Mouse (Mus musculus) bone marrow, adult 2 months (tissue): ENCODE data around the gene Adcy7. TPM values are rescaled to one million over a fixed set of nuclear protein-coding genes. Genes with fewer than 3 reads are reported as not detected.

Experiments
- H3K27ac ChIP-seq: fragments of 200-500 bp; 2 replicates; pipeline ENCODE4 v1.5.1; 2012; ENCODE audit warnings: low read depth, mild to moderate bottlenecking, control low read depth, inconsistent platforms, low read length; ENCODE audit not compliant: control insufficient read depth, poor library complexity, insufficient read depth
- H3K4me1 ChIP-seq: fragments of 200-500 bp; 2 replicates; pipeline ENCODE4 v1.6.1; 2011; ENCODE audit warnings: low read length; ENCODE audit not compliant: control insufficient read depth, insufficient read depth
- H3K4me3 ChIP-seq: fragments of 200-500 bp; replicated peaks from 2 replicates; pipeline ENCODE3; 2011; ENCODE audit warnings: mild to moderate bottlenecking, low read depth, low read length, control low read depth; ENCODE audit not compliant: control insufficient read depth
- CTCF ChIP-seq: fragments of 200-500 bp; IDR thresholded peaks from 2 replicates; pipeline ENCODE4 v1.5.1; 2011; ENCODE audit warnings: low read length, control low read depth; ENCODE audit not compliant: control insufficient read depth, insufficient read depth
- POLR2A ChIP-seq: fragments of 200-500 bp; IDR thresholded peaks from 2 replicates; pipeline ENCODE4 v1.6.1; 2011; ENCODE audit warnings: low read depth, mild to moderate bottlenecking, control low read depth, low read length, borderline replicate concordance; ENCODE audit not compliant: control insufficient read depth
- WGBS: fragments of 180-500 bp; shearing (Covaris S2); methylation state at CpG from one replicate; pipeline ENCODE4 v1.1.7; 2018; 5-methylcytosine and 5-hydroxymethylcytosine counted together
- polyA plus RNA-seq: library from polyadenylated mRNA; stranded (reverse); fragments of >200 nt; gene quantifications from 2 replicates; pipeline ENCODE4 v1.2.4, GENCODE M21; 2011; ENCODE audit warnings: low replicate concordance; ENCODE audit not compliant: missing spikeins, insufficient read depth, insufficient read length

The Adcy7 gene
- polyA plus RNA-seq, 1 experiment: 66.8 TPM

GRCm38 (mm10) chr8:88312966-88313365 is 40.8 kb downstream of the Adcy7 start:
- WGBS: 86% methylated on average over 8 of the region's 8 CpGs

GRCm38 (mm10) chr8:88313991-88314390 is 41.8 kb downstream of the Adcy7 start:
- TF ChIP-seq POLR2A (no peak), CTCF (no peak)
- no peak overlapping the region for H3K27ac ChIP-seq
- peaks cover 7% of the 10 kb centered on the region; the same call in 1 of the 2 replicates for H3K4me1 ChIP-seq
- H3K4me3 ChIP-seq: no peak overlapping the region
- 92% methylated on average over 12 of the region's 12 CpGs for WGBS

More at GRCm38 (mm10) chr8:88312966-88313365, 40.8 kb downstream of the Adcy7 start:
- H3K4me3 ChIP-seq: no peak overlapping the region
- peaks cover 9% of the 10 kb centered on the region for H3K4me1 ChIP-seq
- no peak for TF ChIP-seq POLR2A
- H3K27ac ChIP-seq: no peak overlapping the region

- TF ChIP-seq POLR2A: no peak; the same call in 1 of the 2 replicates
- TF ChIP-seq CTCF: no peak
- Histone ChIP-seq H3K27ac (no peak overlapping the region), H3K4me1 (no peaks in the 10 kb centered on the region), H3K4me3 (no peak overlapping the region)
- 91% methylated on average over 8 of the region's 8 CpGs for WGBS
Observed at GRCm38 (mm10) chr8:88315302-88315701, 43.1 kb downstream of the Adcy7 start.

- H3K27ac ChIP-seq: no peak overlapping the region
- H3K4me3 ChIP-seq: no peak overlapping the region
- WGBS: 81% methylated on average over 8 of the region's 8 CpGs
- H3K4me1 ChIP-seq: no peaks in the 10 kb centered on the region
- no peak for TF ChIP-seq CTCF
- no peak for TF ChIP-seq POLR2A
Observed at GRCm38 (mm10) chr8:88316139-88316931, 44.1 kb downstream of the Adcy7 start.

- H3K27ac ChIP-seq: no peak overlapping the region
- TF ChIP-seq CTCF: no peak
- TF ChIP-seq POLR2A: no peak
- no peaks in the 10 kb centered on the region for H3K4me1 ChIP-seq
- H3K4me3 ChIP-seq: no peak overlapping the region
- 80% methylated on average over 5 of the region's 5 CpGs for WGBS
Observed at GRCm38 (mm10) chr8:88317341-88317740, 45.1 kb downstream of the Adcy7 start.

GRCm38 (mm10) chr8:88318151-88318550 is 45.9 kb downstream of the Adcy7 start:
- WGBS: 91% methylated on average over 8 of the region's 8 CpGs
- no peak overlapping the region for H3K4me3 ChIP-seq
- H3K4me1 ChIP-seq: no peaks in the 10 kb centered on the region
- TF ChIP-seq CTCF: no peak
- TF ChIP-seq POLR2A: no peak
- H3K27ac ChIP-seq: no peak overlapping the region

GRCm38 (mm10) chr8:88320134-88320533 is 47.9 kb downstream of the Adcy7 start:
- TF ChIP-seq POLR2A (no peak), CTCF (no peak)
- Histone ChIP-seq H3K4me3 (no peak overlapping the region), H3K4me1 (no peaks in the 10 kb centered on the region), H3K27ac (no peak overlapping the region)
- 95% methylated on average over 6 of the region's 6 CpGs for WGBS

- Histone ChIP-seq H3K4me3 (no peak overlapping the region), H3K27ac (no peak overlapping the region), H3K4me1 (no peaks in the 10 kb centered on the region)
- TF ChIP-seq POLR2A: no peak
- no peak for TF ChIP-seq CTCF
- WGBS: 87% methylated on average over 5 of the region's 5 CpGs
Observed at GRCm38 (mm10) chr8:88321387-88321786, 49.2 kb downstream of the Adcy7 start.
